ENCODE assay signal across 8 mouse cellular contexts in the genomic region with DNA sequence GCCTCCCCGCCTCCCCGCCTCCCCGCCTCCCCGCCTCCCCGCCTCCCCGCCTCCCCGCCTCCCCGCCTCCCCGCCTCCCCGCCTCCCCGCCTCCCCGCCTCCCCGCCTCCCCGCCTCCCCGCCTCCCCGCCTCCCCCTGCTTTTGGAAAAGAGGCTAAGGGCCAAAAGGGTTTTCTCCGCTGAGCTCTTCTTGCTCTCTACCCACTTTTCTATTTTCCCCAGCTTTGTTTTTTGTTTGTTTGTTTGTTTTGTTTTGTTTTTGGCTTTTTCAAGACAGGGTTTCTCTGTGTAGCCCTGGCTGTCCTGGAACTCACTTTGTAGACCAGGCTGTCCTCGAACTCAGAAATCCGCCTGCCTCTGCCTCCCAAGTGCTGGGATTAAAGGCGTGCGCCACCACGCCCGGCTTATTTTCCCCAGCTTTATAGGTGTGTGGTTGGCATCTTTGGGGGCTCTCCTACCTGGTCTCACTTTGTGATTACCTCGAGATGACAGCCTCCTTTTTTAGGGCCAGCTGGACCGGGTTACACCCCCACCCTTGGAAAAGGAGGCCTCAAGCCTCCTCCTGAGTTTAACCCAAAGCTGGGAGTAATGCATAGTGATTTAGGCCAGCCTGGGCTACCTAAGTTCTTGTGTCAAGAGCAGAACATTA. TPM values are rescaled to one million over a fixed set of nuclear protein-coding genes. Genes with fewer than 3 reads are reported as not detected.
DNase-seq lines count a peak whose midpoint lies in the region; ATAC-seq and TF ChIP-seq lines count a peak whose summit lies in the region.
"Not testable (repeated sequence)": the region's sequence is repeated elsewhere in the genome, so short reads cannot be mapped to it uniquely, and the experiment has no call there.

No protein-coding gene starts in this region.

- peaks cover 12% of the 10 kb centered on the region; the same call in 1 of the 2 replicates for H3K4me1 ChIP-seq in heart, embryonic 13.5 days
- not testable (repeated sequence) for H3K4me1 ChIP-seq in intestine, postnatal 0 days (replicated peaks; ENCODE audit: control insufficient read depth, insufficient read depth, low read length); midbrain, embryonic 14.5 days (ENCODE audit: control insufficient read depth, insufficient read depth, low read length); thymus, adult 2 months (replicated peaks; ENCODE audit: control insufficient read depth, insufficient read depth, low read length)
- peaks cover 18% of the 10 kb centered on the region for H3K4me1 ChIP-seq in liver, embryonic 12.5 days

- H3K4me3 ChIP-seq in heart, embryonic 13.5 days, result 0 out of 2 replicates have a peak overlapping the region, but pooled peaks have one; percentile 3
- not testable (repeated sequence) for H3K4me3 ChIP-seq in intestine, postnatal 0 days (ENCODE audit: low read depth, low read length); midbrain, embryonic 14.5 days (replicated peaks; ENCODE audit: low read depth, low read length); thymus, adult 2 months (ENCODE audit: control insufficient read depth, insufficient read depth, low read length)
- peak overlapping the region; percentile 27; the same call in 1 of the 2 replicates for H3K4me3 ChIP-seq in liver, embryonic 12.5 days

- H3K36me3 ChIP-seq in heart, embryonic 13.5 days; intestine, postnatal 0 days (ENCODE audit: control insufficient read depth, insufficient read depth); liver, embryonic 12.5 days; midbrain, embryonic 14.5 days (ENCODE audit: control insufficient read depth, insufficient read depth, low read length); thymus, adult 2 months (ENCODE audit: control insufficient read depth, insufficient read depth, low read length): not testable (repeated sequence)

- peak overlapping the region; percentile 25; the same call in 1 of the 2 replicates for H3K4me2 ChIP-seq in heart, embryonic 13.5 days
- H3K4me2 ChIP-seq in intestine, postnatal 0 days (replicated peaks; ENCODE audit: low read depth); midbrain, embryonic 14.5 days (ENCODE audit: low read length): not testable (repeated sequence)
- peak overlapping the region; percentile 44 for H3K4me2 ChIP-seq in liver, embryonic 12.5 days

- not testable (repeated sequence) for TF ChIP-seq CTCF in intestine, postnatal 0 days (IDR thresholded peaks at IDR 0.05; ENCODE audit: low read depth); thymus, adult 2 months (IDR thresholded peaks at IDR 0.05; ENCODE audit: borderline replicate concordance, control insufficient read depth, extremely low read depth, insufficient read depth, low read length, poor library complexity)

- 69% methylated on average over 10 of the region's 25 CpGs for WGBS in heart, embryonic 13.5 days
- 83% methylated on average over 9 of the region's 25 CpGs for WGBS in intestine, postnatal 0 days
- 54% methylated on average over 9 of the region's 25 CpGs for WGBS in liver, embryonic 12.5 days (ENCODE audit: insufficient replicate concordance)
- 55% methylated on average over 13 of the region's 25 CpGs for WGBS in midbrain, embryonic 14.5 days
- WGBS in thymus, adult 2 months, result 76% methylated on average over 9 of the region's 25 CpGs

- not testable (repeated sequence) for H3K9me3 ChIP-seq in heart, embryonic 13.5 days; intestine, postnatal 0 days (ENCODE audit: control insufficient read depth); liver, embryonic 12.5 days (replicated peaks); midbrain, embryonic 14.5 days (ENCODE audit: control insufficient read depth, low read length)

- ATAC-seq in cerebellum, adult (ENCODE audit: insufficient number of reproducible peaks, low FRiP score, low TSS enrichment), result 0 out of 2 replicates have a peak, but pooled peaks have one; percentile 31
- ATAC-seq in erythroid progenitor cell, adult 5-6 weeks (replicated peaks; ENCODE audit: low FRiP score, poor library complexity, severe bottlenecking), result 0 out of 2 replicates have a peak, but pooled peaks have one; percentile 54
- ATAC-seq in heart, embryonic 13.5 days (ENCODE audit: extremely low read depth, insufficient number of reproducible peaks, low FRiP score, low TSS enrichment), result not testable (repeated sequence)
- ATAC-seq in intestine, postnatal 0 days, result 0 out of 2 replicates have a peak, but pooled peaks have one; percentile 23
- peak; percentile 36; the same call in 1 of the 2 replicates for ATAC-seq in liver, embryonic 12.5 days
- ATAC-seq in midbrain, embryonic 14.5 days (ENCODE audit: low FRiP score, low TSS enrichment), result peak; percentile 16; the same call in 1 of the 2 replicates

- peak; percentile 39 for DNase-seq in CD4-positive, CD25-positive, alpha-beta regulatory T cell, adult 2 months (ENCODE audit: low read depth, low spot score)
- DNase-seq in midbrain, embryonic 14.5 days, result peak; percentile 38
- peak; percentile 5 for DNase-seq in thymus, adult 2 months

- not testable (repeated sequence) for H3K27me3 ChIP-seq in heart, embryonic 13.5 days (replicated peaks); intestine, postnatal 0 days (replicated peaks; ENCODE audit: control insufficient read depth, insufficient read depth, low read length); liver, embryonic 12.5 days (replicated peaks); midbrain, embryonic 14.5 days (ENCODE audit: control insufficient read depth, insufficient read depth, low read length); thymus, adult 2 months (ENCODE audit: control insufficient read depth, insufficient read depth, low read length)

- H3K9ac ChIP-seq in heart, embryonic 13.5 days; intestine, postnatal 0 days (ENCODE audit: low read depth, low read length); liver, embryonic 12.5 days; midbrain, embryonic 14.5 days (replicated peaks; ENCODE audit: low read length): not testable (repeated sequence)

- not testable (repeated sequence) for H3K27ac ChIP-seq in heart, embryonic 13.5 days (replicated peaks); intestine, postnatal 0 days (ENCODE audit: low read depth, low read length); liver, embryonic 12.5 days; midbrain, embryonic 14.5 days (replicated peaks; ENCODE audit: low read depth, low read length); thymus, adult 2 months (ENCODE audit: control insufficient read depth, insufficient read depth, low read length)

- TF ChIP-seq POLR2A in thymus, adult 2 months (IDR thresholded peaks at IDR 0.05; ENCODE audit: control insufficient read depth, extremely low read depth, insufficient read depth, low read length, poor library complexity), result not testable (repeated sequence)

RNA-seq across cellular contexts. Expression of a gene that starts 0.5 kb away (rescaled TPM):
- total RNA-seq in erythroid progenitor cell, adult 5-6 weeks (2015; ENCODE audit: low replicate concordance), result 15.1 and 22.6 TPM in 2 replicates
- total RNA-seq in erythroid progenitor cell, adult 5-6 weeks (2017; ENCODE audit: low replicate concordance), result 25.9 and 33.9 TPM in 2 replicates
- 22.9 TPM in 2 replicates for polyA plus RNA-seq in heart, embryonic 13.5 days (2015; fragmentation: Nextera tagmentation; extraction: Ambion mirVana)
- polyA plus RNA-seq in intestine, postnatal 0 days (2015; fragmentation: Nextera tagmentation; extraction: Ambion mirVana), result 46.7 and 47.5 TPM in 2 replicates
- polyA plus RNA-seq in liver, embryonic 12.5 days (2016; fragmentation: Nextera tagmentation; extraction: Ambion mirVana), result 18.4 and 19.0 TPM in 2 replicates
- 31.4 and 35.3 TPM in 2 replicates for polyA plus RNA-seq in midbrain, embryonic 14.5 days (2014; fragmentation: Nextera tagmentation; extraction: Ambion mirVana)
- polyA plus RNA-seq in thymus, adult 2 months (2012; rRNA removed), result 8.9 and 9.1 TPM in 2 replicates

RNA-seq across cellular contexts. Expression of a gene that starts 12.3 kb away (rescaled TPM):
- total RNA-seq in erythroid progenitor cell, adult 5-6 weeks (2015; ENCODE audit: low replicate concordance), result 14.8 and 44.4 TPM in 2 replicates
- total RNA-seq in erythroid progenitor cell, adult 5-6 weeks (2017; ENCODE audit: low replicate concordance), result 13.8 and 15.8 TPM in 2 replicates
- polyA plus RNA-seq in heart, embryonic 13.5 days (2015; fragmentation: Nextera tagmentation; extraction: Ambion mirVana), result 55.8 and 57.4 TPM in 2 replicates
- polyA plus RNA-seq in intestine, postnatal 0 days (2015; fragmentation: Nextera tagmentation; extraction: Ambion mirVana), result 29.6 and 32.9 TPM in 2 replicates
- polyA plus RNA-seq in liver, embryonic 12.5 days (2016; fragmentation: Nextera tagmentation; extraction: Ambion mirVana), result 47.0 and 54.7 TPM in 2 replicates
- 90.2 and 116 TPM in 2 replicates for polyA plus RNA-seq in midbrain, embryonic 14.5 days (2014; fragmentation: Nextera tagmentation; extraction: Ambion mirVana)
- 14.6 and 17.0 TPM in 2 replicates for polyA plus RNA-seq in thymus, adult 2 months (2012; rRNA removed)

RNA-seq across cellular contexts. Expression of a gene that starts 59.4 kb away (rescaled TPM):
- total RNA-seq in erythroid progenitor cell, adult 5-6 weeks (2015; ENCODE audit: low replicate concordance), result 5.4 and 8.3 TPM in 2 replicates
- 8.2 and 10.3 TPM in 2 replicates for total RNA-seq in erythroid progenitor cell, adult 5-6 weeks (2017; ENCODE audit: low replicate concordance)
- polyA plus RNA-seq in heart, embryonic 13.5 days (2015; fragmentation: Nextera tagmentation; extraction: Ambion mirVana), result 9.3 and 10.9 TPM in 2 replicates
- polyA plus RNA-seq in intestine, postnatal 0 days (2015; fragmentation: Nextera tagmentation; extraction: Ambion mirVana), result 5.7 and 6.7 TPM in 2 replicates
- 11.1 and 13.0 TPM in 2 replicates for polyA plus RNA-seq in liver, embryonic 12.5 days (2016; fragmentation: Nextera tagmentation; extraction: Ambion mirVana)
- polyA plus RNA-seq in midbrain, embryonic 14.5 days (2014; fragmentation: Nextera tagmentation; extraction: Ambion mirVana), result 13.4 and 15.0 TPM in 2 replicates
- polyA plus RNA-seq in thymus, adult 2 months (2012; rRNA removed), result 5.9 and 7.6 TPM in 2 replicates
